ENCODE assay signal across 8 mouse cellular contexts in the genomic region with DNA sequence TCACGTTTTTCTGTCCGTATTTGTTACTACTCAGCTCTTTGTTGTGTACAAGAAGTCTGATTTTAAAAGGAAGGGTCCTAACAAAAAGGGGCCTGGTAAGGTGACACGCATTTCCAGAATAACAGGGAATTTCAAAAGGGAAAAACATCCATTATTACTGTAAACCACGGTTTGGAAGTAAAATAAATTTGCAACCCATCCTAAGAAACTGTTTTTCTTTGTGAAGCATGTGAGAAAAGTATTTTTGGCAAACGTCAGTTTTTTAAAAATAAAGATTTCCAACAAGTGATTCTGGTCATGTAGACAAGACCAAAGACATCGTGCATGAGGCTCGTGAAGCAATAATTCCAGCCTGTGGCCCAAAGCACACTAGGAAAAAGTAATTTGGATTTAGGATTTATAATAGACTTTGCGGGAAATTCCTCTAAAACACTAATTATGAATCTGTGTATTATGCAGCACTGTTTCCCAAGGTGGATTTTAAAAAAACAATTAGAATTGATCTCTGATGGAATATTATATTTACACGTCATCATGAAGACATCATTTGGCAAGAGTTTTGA. TPM values are rescaled to one million over a fixed set of nuclear protein-coding genes. Genes with fewer than 3 reads are reported as not detected.
DNase-seq lines count a peak whose midpoint lies in the region; ATAC-seq and TF ChIP-seq lines count a peak whose summit lies in the region.

No protein-coding gene starts in this region.

- peak overlapping the region; percentile 100 for H3K27ac ChIP-seq in kidney, adult 2 months (ENCODE audit: insufficient read depth, low read depth, low read length)
- H3K27ac ChIP-seq in hindbrain, embryonic 15.5 days (replicated peaks) = peak overlapping the region; percentile 94
- H3K27ac ChIP-seq in midbrain, embryonic 16.5 days (ENCODE audit: low read length) = peak overlapping the region; percentile 98

- 44% methylated on average over 9 of the region's 9 CpGs for WGBS in kidney, adult 2 months
- 12% methylated on average over 9 of the region's 9 CpGs for WGBS in hindbrain, embryonic 15.5 days
- 13% methylated on average over 9 of the region's 9 CpGs for WGBS in midbrain, embryonic 16.5 days

- no peak for TF ChIP-seq CTCF in kidney, adult 2 months (conservative IDR thresholded peaks at IDR 0.05; ENCODE audit: insufficient read depth, insufficient read length, low read depth, low read length)
- TF ChIP-seq CTCF in brain, embryonic 14.5 days (IDR thresholded peaks at IDR 0.05; ENCODE audit: borderline replicate concordance, extremely low read depth, insufficient read depth, insufficient read length) = no peak

- H3K4me3 ChIP-seq in kidney, adult 2 months (ENCODE audit: insufficient read depth, low read depth, low read length) = no peak overlapping the region
- peak overlapping the region; percentile 59 for H3K4me3 ChIP-seq in hindbrain, embryonic 15.5 days
- peak overlapping the region; percentile 72 for H3K4me3 ChIP-seq in midbrain, embryonic 16.5 days (ENCODE audit: low read depth, low read length)

- H3K9ac ChIP-seq in hindbrain, embryonic 15.5 days = peak overlapping the region; percentile 64
- peak overlapping the region; percentile 86 for H3K9ac ChIP-seq in midbrain, embryonic 16.5 days (ENCODE audit: low read depth, low read length)

- TF ChIP-seq POLR2A in kidney, adult 2 months (IDR thresholded peaks at IDR 0.05; ENCODE audit: low read depth, low read length) = no peak
- TF ChIP-seq POLR2A in brain, embryonic 14.5 days (IDR thresholded peaks at IDR 0.05; ENCODE audit: borderline replicate concordance, extremely low read depth, insufficient read depth, insufficient read length, poor library complexity, severe bottlenecking) = no peak

- H3K4me2 ChIP-seq in hindbrain, embryonic 15.5 days = peak overlapping the region; percentile 80
- peak overlapping the region; percentile 90 for H3K4me2 ChIP-seq in midbrain, embryonic 16.5 days (ENCODE audit: low read length)

- peaks cover 7% of the 10 kb centered on the region; the same call in 1 of the 2 replicates for H3K4me1 ChIP-seq in kidney, adult 2 months (ENCODE audit: control insufficient read depth, insufficient read depth, low read length)
- peaks cover 25% of the 10 kb centered on the region for H3K4me1 ChIP-seq in hindbrain, embryonic 15.5 days (replicated peaks)
- H3K4me1 ChIP-seq in midbrain, embryonic 16.5 days (ENCODE audit: control insufficient read depth, insufficient read depth, low read length) = peaks cover 20% of the 10 kb centered on the region

- H3K36me3 ChIP-seq in kidney, adult 2 months (ENCODE audit: control insufficient read depth, insufficient read depth, low read length) = no peaks in the 10 kb centered on the region
- H3K36me3 ChIP-seq in hindbrain, embryonic 15.5 days = no peaks in the 10 kb centered on the region
- H3K36me3 ChIP-seq in midbrain, embryonic 16.5 days (ENCODE audit: control insufficient read depth, insufficient read depth, low read length) = no peaks in the 10 kb centered on the region

- no peaks in the 10 kb centered on the region for H3K27me3 ChIP-seq in kidney, adult 2 months (replicated peaks; ENCODE audit: control insufficient read depth, insufficient read depth, low read length)
- no peaks in the 10 kb centered on the region for H3K27me3 ChIP-seq in hindbrain, embryonic 15.5 days
- no peaks in the 10 kb centered on the region for H3K27me3 ChIP-seq in midbrain, embryonic 16.5 days (ENCODE audit: control insufficient read depth, insufficient read depth, low read depth, low read length)

- no peak for ATAC-seq in hindbrain, embryonic 15.5 days (ENCODE audit: low FRiP score, low read depth)
- ATAC-seq in midbrain, embryonic 16.5 days = no peak

- no peaks in the 10 kb centered on the region for H3K9me3 ChIP-seq in hindbrain, embryonic 15.5 days
- no peaks in the 10 kb centered on the region for H3K9me3 ChIP-seq in midbrain, embryonic 16.5 days (replicated peaks; ENCODE audit: control insufficient read depth, low read length, poor library complexity, severe bottlenecking)

- no peak for DNase-seq in kidney, adult 2 months
- no peak for DNase-seq in kidney, postnatal 25 days
- peak; percentile 75 for DNase-seq in brain, embryonic 14.5 days (ENCODE audit: low read depth)
- DNase-seq in ovary, postnatal 36 days (ENCODE audit: low spot score) = no peak
- DNase-seq in urinary bladder, postnatal 25 days (ENCODE audit: low spot score) = no peak
- no peak for DNase-seq in spleen, adult 12 weeks (ENCODE audit: low spot score)

RNA-seq across cellular contexts. Expression of gene Mllt10, which starts 3.2 kb away (rescaled TPM):
- 29.3 and 32.7 TPM in 2 replicates for polyA plus RNA-seq in kidney, adult 2 months (2012; rRNA removed)
- polyA plus RNA-seq in brain, embryonic 14.5 days (2012; rRNA removed) = 41.1 and 49.4 TPM in 2 replicates
- 45.6 and 50.0 TPM in 2 replicates for polyA plus RNA-seq in hindbrain, embryonic 15.5 days (2015; fragmentation: Nextera tagmentation; extraction: Ambion mirVana)
- polyA plus RNA-seq in midbrain, embryonic 16.5 days (2015; fragmentation: Nextera tagmentation; extraction: Ambion mirVana) = 43.7 and 45.8 TPM in 2 replicates

RNA-seq across cellular contexts. Expression of gene Skida1, which starts 9.4 kb away (rescaled TPM):
- polyA plus RNA-seq in kidney, adult 2 months (2012; rRNA removed) = 2.4 and 3.7 TPM in 2 replicates
- 25.4 and 33.5 TPM in 2 replicates for polyA plus RNA-seq in brain, embryonic 14.5 days (2012; rRNA removed)
- 6.5 and 7.1 TPM in 2 replicates for polyA plus RNA-seq in hindbrain, embryonic 15.5 days (2015; fragmentation: Nextera tagmentation; extraction: Ambion mirVana)
- polyA plus RNA-seq in midbrain, embryonic 16.5 days (2015; fragmentation: Nextera tagmentation; extraction: Ambion mirVana) = 5.0 and 7.4 TPM in 2 replicates

RNA-seq across cellular contexts. Expression of gene A930004D18Rik, which starts 20.7 kb away (rescaled TPM):
- polyA plus RNA-seq in kidney, adult 2 months (2012; rRNA removed) = 1.7 and 2.8 TPM in 2 replicates
- polyA plus RNA-seq in brain, embryonic 14.5 days (2012; rRNA removed) = 5.5 and 6.1 TPM in 2 replicates
- 10.8 and 11.1 TPM in 2 replicates for polyA plus RNA-seq in hindbrain, embryonic 15.5 days (2015; fragmentation: Nextera tagmentation; extraction: Ambion mirVana)
- polyA plus RNA-seq in midbrain, embryonic 16.5 days (2015; fragmentation: Nextera tagmentation; extraction: Ambion mirVana) = 7.5 and 10.8 TPM in 2 replicates
